13 mouse cellular contexts compared by ENCODE assay signal in genomic region chr13:112165921-112166320, GRCm38 (mm10).
DNase-seq lines count a peak whose midpoint lies in the region; ATAC-seq and TF ChIP-seq lines count a peak whose summit lies in the region.
"Had no signal": no experiment of that assay in that cellular context is flagged by ENCODE, and none has a peak within 500 bp of the region (broad histone marks: within the 10 kb centered on the region; RNA-seq: fewer than 3 reads in every experiment).

No protein-coding gene starts in this region.

- intact Hi-C loops in heart, adult 2 months (cut with DNase I): no loop called here

- peaks cover 10% of the 10 kb centered on the region; the same call in 1 of the 2 replicates for H3K27me3 ChIP-seq in heart, embryonic 10.5 days (ENCODE audit: insufficient read depth, poor library complexity, severe bottlenecking)
- no peaks in the 10 kb centered on the region for H3K27me3 ChIP-seq in heart, adult 2 months (ENCODE audit: control insufficient read depth, insufficient read depth, low read length)
- no peaks in the 10 kb centered on the region; the same call in 1 of the 2 replicates for H3K27me3 ChIP-seq in neural tube, embryonic 13.5 days
- no peaks in the 10 kb centered on the region for H3K27me3 ChIP-seq in hindbrain, embryonic 15.5 days
- no peaks in the 10 kb centered on the region for H3K27me3 ChIP-seq in neural tube, embryonic 15.5 days (replicated peaks)

- no peak for TF ChIP-seq EP300 in heart, adult 2 months (IDR thresholded peaks at IDR 0.05; ENCODE audit: insufficient read depth, low read depth, low read length)

- H3K4me3 ChIP-seq in heart, embryonic 10.5 days: no peak overlapping the region
- no peak overlapping the region for H3K4me3 ChIP-seq in heart, adult 2 months
- no peak overlapping the region for H3K4me3 ChIP-seq in neural tube, embryonic 13.5 days
- H3K4me3 ChIP-seq in hindbrain, embryonic 15.5 days: no peak overlapping the region
- no peak overlapping the region for H3K4me3 ChIP-seq in neural tube, embryonic 15.5 days (replicated peaks)

- TF ChIP-seq POLR2A in heart, adult 2 months (IDR thresholded peaks at IDR 0.05; ENCODE audit: insufficient read depth, low read depth, low read length): no peak

- H3K4me1 ChIP-seq in heart, embryonic 10.5 days: peaks cover 8% of the 10 kb centered on the region; the same call in 1 of the 2 replicates
- peaks cover 3% of the 10 kb centered on the region for H3K4me1 ChIP-seq in heart, adult 2 months (ENCODE audit: control insufficient read depth, insufficient read depth, low read length)
- peaks cover 28% of the 10 kb centered on the region for H3K4me1 ChIP-seq in neural tube, embryonic 13.5 days (replicated peaks)
- peaks cover 24% of the 10 kb centered on the region for H3K4me1 ChIP-seq in hindbrain, embryonic 15.5 days (replicated peaks)
- peaks cover 20% of the 10 kb centered on the region for H3K4me1 ChIP-seq in neural tube, embryonic 15.5 days

- H3K36me3 ChIP-seq in heart, embryonic 10.5 days: no peaks in the 10 kb centered on the region
- H3K36me3 ChIP-seq in heart, adult 2 months (ENCODE audit: control insufficient read depth, insufficient read depth, low read length): no peaks in the 10 kb centered on the region
- no peaks in the 10 kb centered on the region for H3K36me3 ChIP-seq in neural tube, embryonic 13.5 days
- H3K36me3 ChIP-seq in hindbrain, embryonic 15.5 days: no peaks in the 10 kb centered on the region
- H3K36me3 ChIP-seq in neural tube, embryonic 15.5 days: no peaks in the 10 kb centered on the region

- no peak overlapping the region for H3K27ac ChIP-seq in heart, embryonic 10.5 days
- H3K27ac ChIP-seq in heart, adult 2 months: no peak overlapping the region
- H3K27ac ChIP-seq in neural tube, embryonic 13.5 days (replicated peaks): peak overlapping the region; percentile 52
- peak overlapping the region; percentile 47 for H3K27ac ChIP-seq in hindbrain, embryonic 15.5 days (replicated peaks)
- H3K27ac ChIP-seq in neural tube, embryonic 15.5 days (replicated peaks): peak overlapping the region; percentile 69

- DNase-seq in heart, embryonic 10.5 days (ENCODE audit: low spot score): peak; percentile 9
- DNase-seq in heart, adult 2 months: no peak
- no peak for DNase-seq in neural tube, embryonic 10.5 days (ENCODE audit: extremely low spot score, low spot score)
- DNase-seq in gastrocnemius, adult 8-10 months (ENCODE audit: low spot score in 2 of 2): no peak
- DNase-seq: cerebellum, adult 8-10 months; lung, adult 2 months; right cerebral cortex, postnatal 14 days; thymus, postnatal 14 days had no signal

- H3K9ac ChIP-seq in heart, adult 2 months (ENCODE audit: low read depth, low read length): no peak overlapping the region
- H3K9ac ChIP-seq in neural tube, embryonic 13.5 days: no peak overlapping the region
- H3K9ac ChIP-seq in hindbrain, embryonic 15.5 days: no peak overlapping the region
- no peak overlapping the region for H3K9ac ChIP-seq in neural tube, embryonic 15.5 days (replicated peaks)

- no peaks in the 10 kb centered on the region for H3K79me2 ChIP-seq in heart, adult 2 months (replicated peaks; ENCODE audit: control insufficient read depth, insufficient read depth, low read length)

- peak; percentile 67 for ATAC-seq in neural tube, embryonic 13.5 days (ENCODE audit: low read depth)
- ATAC-seq in hindbrain, embryonic 15.5 days (ENCODE audit: low FRiP score, low read depth): peak; percentile 33; the same call in 1 of the 2 replicates
- peak; percentile 40; the same call in 1 of the 2 replicates for ATAC-seq in neural tube, embryonic 15.5 days (ENCODE audit: low FRiP score)
- ATAC-seq in erythroid progenitor cell, adult 5-6 weeks (replicated peaks; ENCODE audit: low FRiP score, poor library complexity, severe bottlenecking): no peak

- no peaks in the 10 kb centered on the region for H3K9me3 ChIP-seq in heart, embryonic 10.5 days
- no peaks in the 10 kb centered on the region for H3K9me3 ChIP-seq in neural tube, embryonic 13.5 days
- no peaks in the 10 kb centered on the region for H3K9me3 ChIP-seq in hindbrain, embryonic 15.5 days
- no peaks in the 10 kb centered on the region for H3K9me3 ChIP-seq in neural tube, embryonic 15.5 days (replicated peaks)

- WGBS in heart, embryonic 10.5 days: 78% methylated on average over 2 of the region's 2 CpGs
- 66% methylated on average over 2 of the region's 2 CpGs for WGBS in heart, adult 2 months
- 33% methylated on average over 2 of the region's 2 CpGs for WGBS in neural tube, embryonic 13.5 days
- 51% methylated on average over 2 of the region's 2 CpGs for WGBS in hindbrain, embryonic 15.5 days
- 38% methylated on average over 2 of the region's 2 CpGs for WGBS in neural tube, embryonic 15.5 days

- peak overlapping the region; percentile 30 for H3K4me2 ChIP-seq in neural tube, embryonic 13.5 days
- no peak overlapping the region; the same call in 1 of the 2 replicates for H3K4me2 ChIP-seq in hindbrain, embryonic 15.5 days
- peak overlapping the region; percentile 23; the same call in 1 of the 2 replicates for H3K4me2 ChIP-seq in neural tube, embryonic 15.5 days
- H3K4me2 ChIP-seq: heart, embryonic 11.5 days had no signal

- TF ChIP-seq CTCF in heart, adult 2 months (IDR thresholded peaks at IDR 0.05): no peak

Comparison
In these comparisons a context has a peak if more than half of its experiments do, and no peak if none do; other contexts are left out.
1. H3K27ac ChIP-seq: peak in neural tube, embryonic 13.5 days (single experiment), hindbrain, embryonic 15.5 days (single experiment) and neural tube, embryonic 15.5 days (single experiment); none in heart, embryonic 10.5 days (single experiment) and heart, adult 2 months (single experiment).